Mouse (Mus musculus): ENCODE data around the gene Cdc42ep3.

The Cdc42ep3 gene

GRCm38 (mm10) chr17:79345001-79345709 is 9.7 kb downstream of the Cdc42ep3 start:
- no peak for DNase-seq (ENCODE audit: extremely low spot score)

DNA sequence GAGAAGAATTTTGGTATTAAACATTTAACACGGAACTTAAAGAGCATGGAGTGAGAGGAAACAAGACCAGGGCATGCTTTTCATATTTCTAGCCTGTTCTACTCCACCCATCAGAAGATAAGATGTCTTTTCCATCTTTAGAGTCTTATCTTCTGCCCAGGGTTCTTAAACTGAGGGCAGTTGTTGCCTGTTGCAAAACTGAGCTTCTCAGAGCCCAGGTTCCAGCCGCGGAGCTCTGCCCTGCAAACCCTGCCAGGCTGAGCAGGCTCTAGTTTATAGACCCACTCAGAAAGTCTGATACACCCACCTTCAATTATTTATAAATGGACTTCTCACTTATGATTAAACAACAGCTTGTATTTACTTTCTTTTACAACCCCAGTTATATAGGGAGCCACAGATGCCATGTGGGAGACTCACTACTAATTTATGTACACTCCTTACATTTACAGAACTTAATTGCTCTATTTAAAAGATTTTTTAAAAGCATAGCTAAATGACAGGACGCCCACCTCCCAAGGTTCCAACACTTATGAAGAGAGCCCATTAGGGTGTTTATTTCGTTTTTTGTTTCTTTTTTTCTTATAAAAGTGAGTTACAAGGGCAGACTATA is 11.5 kb downstream of the Cdc42ep3 start:
- DNase-seq (ENCODE audit: extremely low spot score): no peak

DNA sequence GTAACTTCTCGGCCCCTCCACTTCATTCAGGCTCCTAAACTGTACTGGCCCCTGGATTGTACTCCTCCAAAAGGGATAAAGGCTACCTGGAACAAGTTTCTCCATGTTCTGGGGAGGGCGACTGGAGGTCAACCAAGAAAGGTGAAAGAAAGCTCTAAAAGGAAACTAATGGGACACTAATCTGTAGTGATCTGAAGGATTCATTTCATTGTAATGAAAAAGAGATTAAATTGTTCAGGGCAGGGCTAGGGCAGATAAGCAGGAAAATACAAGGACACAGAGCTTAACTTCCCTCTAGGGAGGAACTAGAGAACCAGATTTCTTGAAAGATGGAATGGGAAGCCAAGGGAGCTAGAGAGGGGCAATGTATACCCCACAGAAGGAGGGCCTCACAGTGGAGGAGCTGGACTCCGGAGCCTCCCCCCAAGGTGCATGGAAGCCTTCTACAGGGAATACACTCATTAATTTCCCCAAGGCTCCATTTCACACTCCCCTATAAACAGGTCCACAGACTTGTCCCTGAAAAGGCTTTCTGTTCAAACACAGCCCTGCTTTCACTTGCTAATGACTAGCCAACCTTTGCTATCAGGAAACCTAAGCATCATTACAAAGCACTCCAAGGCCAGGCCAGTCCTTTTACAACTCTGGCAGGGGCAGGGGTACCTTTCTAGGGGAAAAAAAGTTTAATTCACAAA is 12.1 kb downstream of the Cdc42ep3 start:
- DNase-seq (ENCODE audit: extremely low spot score): no peak

DNA sequence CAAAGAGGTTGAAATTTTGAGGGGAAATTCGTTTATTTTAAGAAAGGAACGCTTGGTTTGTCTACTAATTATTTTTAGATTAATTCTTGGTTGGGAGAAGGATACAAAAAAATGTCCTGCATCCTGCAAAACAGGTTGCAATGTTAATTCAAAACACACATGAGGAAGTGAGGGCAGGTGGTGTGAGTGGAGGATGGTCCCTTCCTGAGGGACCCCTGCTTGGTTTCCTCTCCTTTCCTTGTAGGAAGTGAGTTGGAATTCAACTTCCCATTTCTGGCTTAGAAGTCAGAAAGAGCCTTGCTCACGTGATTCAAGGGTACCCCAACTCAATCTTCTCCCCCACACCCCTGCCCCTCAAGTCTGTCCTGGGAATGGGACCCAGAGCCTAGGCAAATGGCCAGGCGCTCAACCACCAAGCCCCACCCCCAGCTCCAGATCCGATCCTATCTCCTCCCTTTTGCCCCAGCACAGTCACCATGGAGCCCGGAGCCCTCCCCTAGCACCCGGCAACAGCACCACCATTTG is 12.9 kb downstream of the Cdc42ep3 start:
- no peak for DNase-seq (ENCODE audit: extremely low spot score)

- DNase-seq (ENCODE audit: extremely low spot score): no peak
Measured at GRCm38 (mm10) chr17:79337494-79337893, 17.4 kb downstream of the Cdc42ep3 start.

DNA sequence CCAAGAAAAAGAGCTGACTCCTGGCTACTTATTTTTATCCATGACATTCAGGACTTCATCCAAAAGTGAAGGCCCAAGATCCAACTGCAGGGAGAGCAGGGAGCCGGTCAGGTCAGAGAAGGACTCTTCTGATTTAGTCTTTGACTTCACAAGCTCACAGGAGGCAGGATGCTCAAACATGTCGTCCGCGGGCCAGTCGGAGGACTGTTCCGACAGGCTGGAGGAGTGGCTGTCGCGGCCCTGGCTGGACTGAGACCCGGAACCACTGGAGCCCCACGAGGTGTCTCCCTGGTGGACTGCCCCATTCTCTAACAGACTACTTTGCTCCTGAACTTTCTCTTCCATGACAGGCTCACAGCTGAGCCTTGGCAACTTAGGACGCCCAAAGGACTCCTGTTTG is 20.2 kb downstream of the Cdc42ep3 start:
- DNase-seq (ENCODE audit: extremely low spot score): no peak

- DNase-seq (ENCODE audit: extremely low spot score): no peak
Measured at GRCm38 (mm10) chr17:79333650-79334049, 21.2 kb downstream of the Cdc42ep3 start.

- DNase-seq (ENCODE audit: extremely low spot score): no peak
Measured at GRCm38 (mm10) chr17:79332864-79333263, 22.0 kb downstream of the Cdc42ep3 start.

DNA sequence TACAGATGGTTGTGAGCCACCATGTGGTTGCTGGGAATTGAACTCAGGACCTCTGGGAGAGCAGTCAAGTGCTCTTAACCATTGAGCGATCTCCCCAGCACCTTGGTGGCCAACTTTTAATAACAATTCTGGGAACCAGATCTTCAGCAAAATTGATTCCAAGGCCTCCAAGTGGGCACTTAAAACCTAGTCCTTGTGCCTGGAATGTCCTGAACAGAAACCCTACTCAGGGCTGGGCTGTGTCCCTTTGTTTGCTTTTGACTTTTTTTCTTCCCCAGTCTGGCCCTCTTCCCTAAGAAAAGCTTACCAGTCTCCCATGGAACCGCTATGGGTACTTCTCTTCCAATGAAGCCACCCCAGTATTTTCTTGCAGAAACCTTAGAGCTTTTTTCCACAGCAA is 24.5 kb downstream of the Cdc42ep3 start:
- no peak for DNase-seq (ENCODE audit: extremely low spot score)

GRCm38 (mm10) chr17:79326868-79327376 is 28.0 kb downstream of the Cdc42ep3 start:
- DNase-seq (ENCODE audit: extremely low spot score): no peak

- DNase-seq (ENCODE audit: extremely low spot score): no peak
Measured at GRCm38 (mm10) chr17:79317085-79317751, 37.7 kb downstream of the Cdc42ep3 start.

GRCm38 (mm10) chr17:79315415-79316094 is 39.3 kb downstream of the Cdc42ep3 start:
- no peak for DNase-seq (ENCODE audit: extremely low spot score)

GRCm38 (mm10) chr17:79310465-79310864 is 44.4 kb downstream of the Cdc42ep3 start:
- no peak for DNase-seq (ENCODE audit: extremely low spot score)

DNA sequence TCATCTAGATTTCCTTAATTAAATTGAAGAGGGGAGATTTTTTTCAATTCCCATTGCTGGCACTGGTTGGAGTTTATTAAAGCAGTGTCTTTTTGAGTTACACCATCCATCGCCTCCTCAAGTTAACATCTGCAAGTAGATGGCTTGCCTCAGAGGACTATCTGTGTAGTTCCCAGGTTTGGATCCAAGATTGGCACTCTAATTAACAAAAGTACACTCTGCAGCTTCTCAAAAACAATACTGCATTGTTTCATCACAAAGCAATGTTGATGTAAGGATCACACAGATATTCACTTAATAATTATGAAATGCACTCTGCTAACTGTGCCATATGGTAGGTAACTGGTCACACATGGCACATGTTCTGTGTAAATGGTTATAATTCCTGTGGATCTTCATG is 45.4 kb downstream of the Cdc42ep3 start:
- no peak for DNase-seq (ENCODE audit: extremely low spot score)

GRCm38 (mm10) chr17:79305644-79306043 is 49.2 kb downstream of the Cdc42ep3 start:
- no peak for DNase-seq (ENCODE audit: extremely low spot score)

DNA sequence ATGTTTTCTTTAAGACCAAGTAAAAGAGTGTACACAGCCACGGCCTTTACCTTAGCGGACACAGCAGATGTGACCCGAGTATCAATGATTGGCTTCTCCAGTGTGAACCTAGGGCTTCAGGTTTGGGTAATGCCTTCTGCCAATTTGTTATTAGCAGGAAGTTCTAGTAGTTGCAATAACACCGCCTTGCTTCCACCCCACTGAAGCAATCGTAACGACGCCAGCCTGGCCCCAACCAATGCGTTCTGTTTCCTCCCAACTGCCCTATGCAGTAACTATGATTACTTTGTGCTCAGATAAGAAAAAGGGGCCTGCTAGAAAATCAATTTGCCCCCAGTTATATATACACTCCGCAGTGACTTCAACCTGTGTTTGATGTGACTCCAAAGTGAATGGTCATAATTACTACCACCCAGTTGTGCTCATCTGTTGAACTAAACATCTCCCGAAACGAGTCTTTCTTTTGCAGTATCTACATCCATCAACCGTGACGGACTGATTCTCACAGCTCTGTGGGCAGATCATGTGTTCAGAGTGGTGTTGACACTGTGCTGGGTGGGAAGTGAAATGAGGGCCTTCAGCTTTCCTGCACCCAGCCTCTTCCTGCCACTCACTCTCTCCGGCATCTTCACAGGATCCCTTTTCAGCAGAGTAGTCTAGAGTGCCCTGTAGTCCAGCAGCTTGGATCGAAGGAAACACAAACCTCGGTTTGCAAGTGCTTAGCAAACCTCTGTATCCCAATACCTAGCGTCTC is 51.0 kb downstream of the Cdc42ep3 start:
- DNase-seq (ENCODE audit: extremely low spot score): no peak

- no peak for DNase-seq (ENCODE audit: extremely low spot score)
Measured at GRCm38 (mm10) chr17:79303238-79303637, 51.7 kb downstream of the Cdc42ep3 start.

DNA sequence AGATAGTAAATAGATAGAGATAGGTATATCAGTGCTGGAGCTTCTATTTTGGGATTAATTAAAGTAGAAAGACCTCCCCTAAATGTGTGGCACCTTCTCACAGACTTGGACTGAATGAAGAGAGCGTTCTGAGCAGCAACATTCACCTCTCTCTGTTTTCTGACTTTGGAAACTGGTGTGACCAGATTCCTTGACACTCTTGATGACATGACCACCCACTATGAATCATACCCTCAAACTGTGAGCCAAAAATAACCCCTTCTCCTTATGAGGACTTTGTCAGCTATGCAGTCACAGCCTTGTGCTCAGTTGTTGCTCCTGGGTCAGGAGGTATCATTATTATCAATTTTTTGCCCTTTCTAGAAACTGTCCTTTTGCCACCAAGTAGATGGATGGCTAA is 55.0 kb downstream of the Cdc42ep3 start:
- no peak for DNase-seq (ENCODE audit: extremely low spot score)

DNA sequence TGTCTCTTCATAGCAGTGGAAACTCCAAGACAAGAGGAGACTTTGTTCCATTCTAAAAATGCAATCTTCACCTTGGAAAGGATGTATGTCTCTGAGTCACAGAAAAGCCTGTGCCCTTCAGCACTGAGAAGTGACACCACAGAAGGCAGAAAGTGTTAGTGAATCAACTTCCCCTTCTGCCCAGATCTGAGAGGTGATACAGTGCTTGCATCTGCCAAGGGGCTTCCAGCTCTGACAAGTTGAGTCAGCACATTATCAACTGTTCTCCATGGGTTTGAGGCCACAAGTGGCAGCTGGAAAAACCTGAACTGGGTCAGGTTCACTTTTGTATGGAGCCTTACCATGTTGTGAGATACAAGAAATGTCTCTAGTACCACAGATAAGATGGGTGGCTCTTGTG is 55.9 kb downstream of the Cdc42ep3 start:
- DNase-seq (ENCODE audit: extremely low spot score): no peak

- DNase-seq (ENCODE audit: extremely low spot score): no peak
Measured at GRCm38 (mm10) chr17:79295926-79296325, 59.0 kb downstream of the Cdc42ep3 start.

GRCm38 (mm10) chr17:79291672-79292071 is 63.2 kb downstream of the Cdc42ep3 start:
- DNase-seq (ENCODE audit: extremely low spot score): no peak
